Mouse (Mus musculus) liver, adult 2 months (tissue): Measurements from ENCODE around the gene Sdcbp2. TPM values are rescaled to one million over a fixed set of nuclear protein-coding genes. Genes with fewer than 3 reads are reported as not detected.

ENCODE experiments used
- DNase-seq: peaks from one replicate; pipeline ENCODE4 v3.0.0-alpha.2; 2011; ENCODE audit warnings: low read depth, low spot score; ENCODE audit errors: extremely low read depth
- H3K27ac ChIP-seq: fragments of 200-500 bp; replicated peaks from 2 replicates; pipeline ENCODE4 v1.5.1; 2012; ENCODE audit warnings: low read depth, mild to moderate bottlenecking, control low read depth, inconsistent platforms, low read length; ENCODE audit not compliant: insufficient read depth
- H3K27me3 ChIP-seq: fragments of 200-500 bp; 2 replicates; pipeline ENCODE4 v1.6.1; 2012; ENCODE audit warnings: mild to moderate bottlenecking, moderate library complexity, low read length, inconsistent platforms; ENCODE audit not compliant: control insufficient read depth, insufficient read depth
- H3K36me3 ChIP-seq: fragments of 200-500 bp; 2 replicates; pipeline ENCODE4 v1.6.1; 2012; ENCODE audit warnings: low read length, inconsistent platforms; ENCODE audit not compliant: control insufficient read depth, insufficient read depth
- H3K4me1 ChIP-seq: fragments of 200-500 bp; 2 replicates; pipeline ENCODE4 v1.6.1; 2011; ENCODE audit warnings: low read length; ENCODE audit not compliant: control insufficient read depth, insufficient read depth
- H3K4me3 ChIP-seq: fragments of 200-500 bp; 2 replicates; pipeline ENCODE4 v1.5.1; 2011; ENCODE audit warnings: low read depth, mild to moderate bottlenecking, control low read depth, low read length, moderate library complexity; ENCODE audit not compliant: insufficient read depth
- H3K79me2 ChIP-seq: fragments of 200-500 bp; 2 replicates; pipeline ENCODE4 v1.6.1; 2012; ENCODE audit warnings: inconsistent platforms, mild to moderate bottlenecking, low read length, moderate library complexity; ENCODE audit not compliant: control insufficient read depth, insufficient read depth
- H3K9ac ChIP-seq: fragments of 200-500 bp; 2 replicates; pipeline ENCODE4 v1.6.1; 2012; ENCODE audit warnings: low read depth, mild to moderate bottlenecking, control low read depth, inconsistent platforms, low read length
- CTCF ChIP-seq: fragments of 200-500 bp; IDR thresholded peaks from 2 replicates; pipeline ENCODE4 v1.5.1; 2011; ENCODE audit warnings: low read depth, low read length, control low read depth
- POLR2A ChIP-seq: fragments of 200-500 bp; IDR thresholded peaks from 2 replicates; pipeline ENCODE4 v1.6.1; 2011; ENCODE audit warnings: low read length, control low read depth; ENCODE audit not compliant: insufficient read depth; ENCODE audit errors: extremely low read depth
- WGBS: fragments of 180-500 bp; shearing (Covaris S2); methylation state at CpG from one replicate; pipeline ENCODE4 v1.1.7; 2018; 5-methylcytosine and 5-hydroxymethylcytosine counted together
- polyA plus RNA-seq: library from polyadenylated mRNA; depleted of rRNA; stranded (reverse); fragments of >200 nt; gene quantifications from 2 replicates; pipeline ENCODE4 v1.2.3, GENCODE M21; 2012; rRNA removed
- total RNA-seq: library from RNA; depleted of rRNA; stranded (reverse); fragments of >200 nt; gene quantifications from 2 replicates; pipeline ENCODE4 v1.2.3, GENCODE M21; 2014; rRNA removed

Sdcbp2 gene
- total RNA-seq, result 0.13 and 0.28 TPM in 2 replicates
- 0.07 and 0.33 TPM in 2 replicates for polyA plus RNA-seq

GRCm38 (mm10) chr2:151571873-151572700 lies at the start of gene Sdcbp2:
TSS of gene Sdcbp2 (plus strand) at chr2:151572622.
- no peak for DNase-seq
- TF ChIP-seq POLR2A (no peak), CTCF (no peak)
- H3K79me2 ChIP-seq, result no peaks in the 10 kb centered on the region
- peaks cover 8% of the 10 kb centered on the region for H3K4me1 ChIP-seq
- H3K9ac ChIP-seq, result no peak within 1 kb of the TSS; the same call in 1 of the 2 replicates
- H3K36me3 ChIP-seq, result no peaks in the 10 kb centered on the region
- WGBS, result 69% methylated on average over 17 of the region's 17 CpGs
- H3K27ac ChIP-seq, result no peak within 1 kb of the TSS
- H3K27me3 ChIP-seq, result no peaks in the 10 kb centered on the region
- no peak within 1 kb of the TSS for H3K4me3 ChIP-seq

DNA sequence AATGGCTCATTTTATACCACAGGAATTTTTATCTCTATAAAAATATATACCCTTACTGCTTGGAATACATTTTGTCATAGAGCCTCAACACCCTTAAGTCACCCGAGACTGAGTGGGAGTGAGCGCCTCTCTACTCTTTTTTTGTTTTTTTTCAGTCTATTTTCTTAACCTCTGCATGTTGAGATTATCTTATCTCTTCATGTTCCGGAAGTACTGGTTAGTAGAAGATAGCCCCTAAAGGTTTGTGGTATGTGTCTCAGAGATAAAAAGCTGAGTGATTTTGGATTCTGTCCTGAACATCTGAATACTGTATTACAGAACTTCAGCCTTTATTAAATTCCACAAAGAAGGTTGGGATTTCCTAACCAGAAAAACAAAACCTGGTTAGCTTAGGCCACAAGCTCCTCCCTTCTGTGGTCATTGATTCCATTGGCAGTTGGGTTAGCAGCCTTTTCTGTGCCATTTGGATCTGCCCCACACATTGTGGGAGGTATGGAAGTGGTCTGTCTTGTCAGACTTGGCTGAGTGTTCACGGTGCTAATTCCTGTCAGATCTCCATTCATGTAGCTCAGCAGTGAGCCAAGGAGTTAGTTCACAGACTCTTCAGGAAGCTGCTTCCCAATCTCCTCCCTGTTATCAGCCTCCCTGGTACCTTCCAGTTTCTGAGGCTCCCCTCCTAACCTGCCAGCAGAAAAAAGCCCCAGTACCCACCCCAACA lies 47.9 kb upstream of the Sdcbp2 start:
- Histone ChIP-seq H3K9ac (no peak overlapping the region), H3K79me2 (no peaks in the 10 kb centered on the region), H3K27me3 (no peaks in the 10 kb centered on the region), H3K4me1 (no peaks in the 10 kb centered on the region), H3K4me3 (no peak overlapping the region), H3K36me3 (peaks cover 5% of the 10 kb centered on the region), H3K27ac (no peak overlapping the region)
- WGBS, result 55% methylated on average over 4 of the region's 4 CpGs
- no peak for TF ChIP-seq POLR2A
- no peak for TF ChIP-seq CTCF
- no peak for DNase-seq

- Histone ChIP-seq H3K36me3 (no peaks in the 10 kb centered on the region; the same call in 1 of the 2 replicates), H3K27me3 (no peaks in the 10 kb centered on the region), H3K4me3 (no peak overlapping the region), H3K4me1 (no peaks in the 10 kb centered on the region), H3K27ac (no peak overlapping the region), H3K9ac (no peak overlapping the region), H3K79me2 (no peaks in the 10 kb centered on the region)
- WGBS, result 85% methylated on average over 2 of the region's 2 CpGs
- DNase-seq, result no peak
- TF ChIP-seq CTCF (no peak), POLR2A (no peak)
Measured at GRCm38 (mm10) chr2:151525520-151525919, 46.9 kb upstream of the Sdcbp2 start.

- Histone ChIP-seq H3K9ac (no peak overlapping the region), H3K4me1 (no peaks in the 10 kb centered on the region), H3K27me3 (no peaks in the 10 kb centered on the region), H3K4me3 (no peak overlapping the region), H3K27ac (no peak overlapping the region), H3K79me2 (no peaks in the 10 kb centered on the region), H3K36me3 (no peaks in the 10 kb centered on the region)
- no peak for DNase-seq
- 87% methylated on average over 1 of the region's 1 CpGs for WGBS
- no peak for TF ChIP-seq CTCF
- TF ChIP-seq POLR2A, result no peak
Measured at GRCm38 (mm10) chr2:151528066-151528465, 44.4 kb upstream of the Sdcbp2 start.

DNA sequence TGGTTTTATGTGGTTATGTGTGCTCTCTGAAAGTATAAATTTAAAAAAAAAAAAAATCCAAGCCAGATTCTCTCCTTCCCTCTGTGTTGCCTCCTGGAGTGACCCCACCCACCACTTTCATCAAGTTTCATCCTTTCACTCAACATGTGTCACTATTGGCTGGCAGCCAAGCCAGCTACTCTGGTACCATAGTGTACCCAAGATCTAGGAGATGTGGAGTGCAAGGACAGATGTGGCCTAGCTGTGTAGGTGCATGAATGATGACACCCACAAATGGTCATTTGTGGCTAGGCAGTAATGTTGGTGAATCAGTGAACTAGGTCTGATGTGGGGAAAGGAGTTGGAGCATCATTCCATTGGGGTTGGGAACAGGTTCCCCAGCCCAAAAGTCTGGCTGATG lies 43.3 kb upstream of the Sdcbp2 start:
- no peaks in the 10 kb centered on the region for H3K4me1 ChIP-seq
- DNase-seq, result no peak
- TF ChIP-seq CTCF (no peak), POLR2A (no peak)

More for the DNA sequence above, 43.3 kb upstream of the Sdcbp2 start:
- Histone ChIP-seq H3K27me3 (no peaks in the 10 kb centered on the region), H3K9ac (no peak overlapping the region), H3K79me2 (no peaks in the 10 kb centered on the region), H3K27ac (no peak overlapping the region), H3K4me3 (no peak overlapping the region), H3K36me3 (no peaks in the 10 kb centered on the region)
